Mouse (Mus musculus) liver, embryonic 14 days (tissue): ENCODE measurements around the gene Heg1. TPM values are rescaled to one million over a fixed set of nuclear protein-coding genes. Genes with fewer than 3 reads are reported as not detected.

Source experiments
- polyA plus RNA-seq: library from polyadenylated mRNA; depleted of rRNA; stranded (reverse); fragments of >200 nt; gene quantifications from 2 replicates; pipeline ENCODE4 v1.2.3, GENCODE M21; 2012; rRNA removed

The Heg1 gene
- 3.5 and 3.8 TPM in 2 replicates for polyA plus RNA-seq

GRCm38 (mm10) chr16:33684162-33684702, at the start of gene Heg1:
Gene Heg1, plus strand, starts transcription at chr16:33684370.

DNA sequence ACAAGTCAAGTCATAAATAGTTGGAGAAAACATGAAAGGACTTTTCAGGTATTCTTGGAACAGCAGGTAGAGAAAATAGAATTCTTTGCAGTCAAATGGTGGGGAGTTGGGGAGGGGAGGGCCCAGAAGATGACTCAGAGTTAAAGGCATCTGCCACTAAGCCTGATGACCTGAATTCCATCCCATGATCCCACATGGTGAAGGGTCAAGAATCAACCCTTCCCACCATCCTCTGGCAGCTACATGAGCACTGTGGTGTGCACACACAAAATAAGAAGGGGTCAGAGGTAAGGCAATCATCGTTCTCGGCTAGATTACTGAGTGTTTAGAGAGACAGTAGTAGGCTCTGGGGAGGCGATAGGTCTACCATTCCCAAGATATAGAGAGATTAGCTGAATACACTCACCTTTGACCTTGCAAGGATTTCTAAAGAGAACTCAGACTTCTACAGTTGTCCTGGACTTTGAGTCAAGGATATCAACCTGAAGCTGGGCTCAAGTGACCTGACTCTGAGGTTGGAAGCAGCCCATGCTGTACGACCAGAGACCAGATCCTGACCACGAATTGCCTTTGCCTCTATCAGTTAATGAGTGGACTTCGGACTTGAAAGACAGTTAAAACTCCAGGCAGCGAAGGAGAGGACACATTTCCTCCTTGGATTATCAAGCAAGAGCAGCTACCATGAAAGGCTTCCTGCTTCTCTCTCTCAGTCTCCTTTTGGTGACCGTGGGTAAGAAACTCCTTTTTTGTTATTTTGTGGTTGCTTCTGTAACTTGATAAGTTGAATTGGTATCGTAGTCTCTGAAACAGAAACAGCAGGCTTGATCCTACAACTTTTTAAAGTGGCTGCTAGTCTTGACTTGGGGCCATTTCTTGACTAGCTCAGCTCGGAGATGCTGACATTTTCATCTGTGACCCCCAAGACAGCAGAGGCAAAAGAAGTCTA, 109.9 kb downstream of the Heg1 start, which contains the start of gene Muc13:
Muc13 (plus strand) TSS at position 192 of the 946 bp plus-strand sequence.

Other genes with a start within 250 kb of the Heg1 start
- gene Slc12a8, start 167.0 kb upstream of the Heg1 start, polyA plus RNA-seq = 0.07 TPM in 2 replicates
- gene Muc13, start 109.7 kb downstream of the Heg1 start, polyA plus RNA-seq = 1.6 and 1.8 TPM in 2 replicates
- 12.9 and 14.1 TPM in 2 replicates for gene Itgb5, start 145.3 kb downstream of the Heg1 start, polyA plus RNA-seq